Comparison of ENCODE assay signal across 8 mouse cellular contexts in genomic region chr10:99262319-99262866, GRCm38 (mm10). TPM values are rescaled to one million over a fixed set of nuclear protein-coding genes. Genes with fewer than 3 reads are reported as not detected.
A peak's percentile ranks its signal among the peaks of the same experiment; 100 is the strongest.
DNase-seq lines count a peak whose midpoint lies in the region; ATAC-seq and TF ChIP-seq lines count a peak whose summit lies in the region.

No protein-coding gene starts in this region.

- H3K4me1 ChIP-seq in heart, embryonic 13.5 days, result peaks cover 24% of the 10 kb centered on the region
- no peaks in the 10 kb centered on the region for H3K4me1 ChIP-seq in ES-Bruce4 (ENCODE audit: control insufficient read depth, insufficient read depth, low read length)
- H3K4me1 ChIP-seq in forebrain, embryonic 13.5 days, result peaks cover 50% of the 10 kb centered on the region
- H3K4me1 ChIP-seq in limb, embryonic 15.5 days, result peaks cover 19% of the 10 kb centered on the region; the same call in 1 of the 2 replicates
- H3K4me1 ChIP-seq in stomach, embryonic 15.5 days, result peaks cover 11% of the 10 kb centered on the region; the same call in 1 of the 2 replicates

- TF ChIP-seq CTCF in ES-Bruce4 (IDR thresholded peaks at IDR 0.05; ENCODE audit: low read depth, low read length), result no peak

- TF ChIP-seq POLR2A in ES-Bruce4 (IDR thresholded peaks at IDR 0.05; ENCODE audit: insufficient read depth, low read length), result no peak

- no peak for TF ChIP-seq EP300 in ES-Bruce4 (IDR thresholded peaks at IDR 0.05; ENCODE audit: insufficient read depth, low read depth, low read length)

- ATAC-seq in heart, embryonic 13.5 days (ENCODE audit: extremely low read depth, insufficient number of reproducible peaks, low FRiP score, low TSS enrichment), result 0 out of 2 replicates have a peak, but pooled peaks have one; percentile 0
- peak; percentile 48 for ATAC-seq in forebrain, embryonic 13.5 days
- no peak for ATAC-seq in limb, embryonic 15.5 days (ENCODE audit: insufficient number of reproducible peaks, low FRiP score, low TSS enrichment, low read depth)
- ATAC-seq in stomach, embryonic 15.5 days (ENCODE audit: insufficient read depth, low FRiP score, low read depth), result no peak

- WGBS in heart, embryonic 13.5 days, result under 1% methylated on average over 20 of the region's 20 CpGs
- WGBS in forebrain, embryonic 13.5 days, result under 1% methylated on average over 20 of the region's 20 CpGs
- WGBS in limb, embryonic 15.5 days, result under 1% methylated on average over 20 of the region's 20 CpGs
- 0% methylated on average over 20 of the region's 20 CpGs for WGBS in stomach, embryonic 15.5 days

- H3K4me2 ChIP-seq in heart, embryonic 13.5 days, result peak overlapping the region; percentile 89
- peak overlapping the region; percentile 87 for H3K4me2 ChIP-seq in forebrain, embryonic 13.5 days
- H3K4me2 ChIP-seq in limb, embryonic 15.5 days, result peak overlapping the region; percentile 74
- H3K4me2 ChIP-seq in stomach, embryonic 15.5 days, result peak overlapping the region; percentile 88

- H3K9ac ChIP-seq in heart, embryonic 13.5 days, result peak overlapping the region; percentile 93
- H3K9ac ChIP-seq in ES-Bruce4 (ENCODE audit: low read depth, poor library complexity, severe bottlenecking), result peak overlapping the region; percentile 82
- peak overlapping the region; percentile 83 for H3K9ac ChIP-seq in forebrain, embryonic 13.5 days
- H3K9ac ChIP-seq in limb, embryonic 15.5 days, result peak overlapping the region; percentile 66
- peak overlapping the region; percentile 80; the same call in 1 of the 2 replicates for H3K9ac ChIP-seq in stomach, embryonic 15.5 days

- peak overlapping the region; percentile 95 for H3K4me3 ChIP-seq in heart, embryonic 13.5 days
- peak overlapping the region; percentile 78 for H3K4me3 ChIP-seq in ES-Bruce4 (ENCODE audit: low read depth, low read length)
- peak overlapping the region; percentile 65 for H3K4me3 ChIP-seq in forebrain, embryonic 13.5 days
- H3K4me3 ChIP-seq in limb, embryonic 15.5 days, result peak overlapping the region; percentile 70
- peak overlapping the region; percentile 69 for H3K4me3 ChIP-seq in stomach, embryonic 15.5 days (replicated peaks)

- H3K27ac ChIP-seq in heart, embryonic 13.5 days (replicated peaks), result peak overlapping the region; percentile 99
- peak overlapping the region; percentile 94 for H3K27ac ChIP-seq in ES-Bruce4 (ENCODE audit: insufficient read depth, low read length)
- H3K27ac ChIP-seq in forebrain, embryonic 13.5 days, result peak overlapping the region; percentile 75
- peak overlapping the region; percentile 97 for H3K27ac ChIP-seq in limb, embryonic 15.5 days
- H3K27ac ChIP-seq in stomach, embryonic 15.5 days, result peak overlapping the region; percentile 97

- no peaks in the 10 kb centered on the region for H3K9me3 ChIP-seq in heart, embryonic 13.5 days
- no peaks in the 10 kb centered on the region for H3K9me3 ChIP-seq in ES-Bruce4 (replicated peaks; ENCODE audit: control insufficient read depth, insufficient read depth, low read length, poor library complexity, severe bottlenecking)
- no peaks in the 10 kb centered on the region for H3K9me3 ChIP-seq in forebrain, embryonic 13.5 days (replicated peaks)
- no peaks in the 10 kb centered on the region for H3K9me3 ChIP-seq in limb, embryonic 15.5 days
- no peaks in the 10 kb centered on the region for H3K9me3 ChIP-seq in stomach, embryonic 15.5 days

- DNase-seq in heart, adult 18-20 months, result no peak
- no peak for DNase-seq in natural killer cell, adult 2 months (ENCODE audit: low spot score in 2 of 2)
- no peak for DNase-seq in kidney, postnatal 36 days

- no peaks in the 10 kb centered on the region for H3K27me3 ChIP-seq in heart, embryonic 13.5 days (replicated peaks)
- H3K27me3 ChIP-seq in ES-Bruce4 (ENCODE audit: control insufficient read depth, insufficient read depth, low read length, poor library complexity, severe bottlenecking), result no peaks in the 10 kb centered on the region
- peaks cover 43% of the 10 kb centered on the region for H3K27me3 ChIP-seq in forebrain, embryonic 13.5 days
- no peaks in the 10 kb centered on the region for H3K27me3 ChIP-seq in limb, embryonic 15.5 days
- no peaks in the 10 kb centered on the region for H3K27me3 ChIP-seq in stomach, embryonic 15.5 days (replicated peaks)

- peaks cover 17% of the 10 kb centered on the region for H3K36me3 ChIP-seq in heart, embryonic 13.5 days
- peaks cover 17% of the 10 kb centered on the region for H3K36me3 ChIP-seq in ES-Bruce4 (ENCODE audit: control insufficient read depth, insufficient read depth, low read length, poor library complexity, severe bottlenecking)
- no peaks in the 10 kb centered on the region for H3K36me3 ChIP-seq in forebrain, embryonic 13.5 days (ENCODE audit: poor library complexity, severe bottlenecking)
- no peaks in the 10 kb centered on the region for H3K36me3 ChIP-seq in limb, embryonic 15.5 days
- no peaks in the 10 kb centered on the region for H3K36me3 ChIP-seq in stomach, embryonic 15.5 days

RNA-seq across cellular contexts. Expression of gene Dusp6, which starts 0.6 kb away (rescaled TPM):
- polyA plus RNA-seq in heart, embryonic 13.5 days (2015; fragmentation: Nextera tagmentation; extraction: Ambion mirVana), result 39.4 and 40.6 TPM in 2 replicates
- total RNA-seq in heart, adult 18-20 months (2021), result 10 to 100 TPM; 14.0 to 16.0 TPM
- 46.8 and 50.9 TPM in 2 replicates for polyA plus RNA-seq in ES-Bruce4 (2011; ENCODE audit: insufficient read depth, insufficient read length, low read depth, missing spikeins)
- polyA plus RNA-seq in forebrain, embryonic 13.5 days (2015; fragmentation: Nextera tagmentation; extraction: Ambion mirVana), result 24.9 and 26.8 TPM in 2 replicates
- polyA plus RNA-seq in limb, embryonic 15.5 days (2015; fragmentation: Nextera tagmentation; extraction: Ambion mirVana), result 66.8 and 71.9 TPM in 2 replicates
- 35.3 and 36.3 TPM in 2 replicates for polyA plus RNA-seq in stomach, embryonic 15.5 days (2015; fragmentation: Nextera tagmentation; extraction: Ambion mirVana)

Comparison
In these comparisons a context has a peak if more than half of its experiments do, and no peak if none do; other contexts are left out.
1. ATAC-seq: peak in heart, embryonic 13.5 days (single experiment) and forebrain, embryonic 13.5 days (single experiment); none in limb, embryonic 15.5 days (single experiment) and stomach, embryonic 15.5 days (single experiment).
2. Peak in every context shown above with its lines, with median percentiles within 50 percentile points of each other: H3K27ac ChIP-seq, H3K4me2 ChIP-seq, H3K4me3 ChIP-seq and H3K9ac ChIP-seq.